Mouse (Mus musculus) gastrocnemius, postnatal 25 days (tissue): ENCODE measurements around the gene Ltbr. TPM values are rescaled to one million over a fixed set of nuclear protein-coding genes. Genes with fewer than 3 reads are reported as not detected.

ENCODE experiments used
- DNase-seq: peaks from one replicate; pipeline ENCODE4 v3.0.0; 2022
- total RNA-seq, 2 experiments: library from RNA; stranded (reverse); gene quantifications; 1 replicate in 1 of 2; 2 replicates in 1 of 2; pipeline ENCODE4 v1.2.3; 2021

Gene Ltbr
- total RNA-seq, 2 experiments from 2014 or later: 21.2 to 21.7 TPM

DNA sequence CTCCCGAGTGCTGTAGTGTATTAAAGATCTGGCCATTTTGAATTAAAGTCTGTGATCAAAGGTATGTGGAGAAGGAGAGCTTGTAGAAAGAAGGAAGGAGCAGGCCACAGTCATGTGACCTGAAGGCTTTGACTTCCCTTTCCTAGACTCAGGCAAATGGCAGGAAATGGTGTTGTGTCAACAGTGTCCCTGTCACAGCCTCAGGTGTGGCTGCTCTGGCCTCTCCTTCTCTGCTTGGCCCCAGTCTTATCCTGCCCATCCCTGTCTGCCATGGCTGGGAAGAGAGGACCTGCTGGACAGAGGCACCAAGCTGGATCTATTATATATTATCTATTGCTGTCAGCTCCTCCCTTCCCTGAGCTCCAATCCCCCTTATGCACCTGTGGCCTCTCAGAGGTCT is 31.9 kb upstream of the Ltbr start:
- DNase-seq: no peak

DNA sequence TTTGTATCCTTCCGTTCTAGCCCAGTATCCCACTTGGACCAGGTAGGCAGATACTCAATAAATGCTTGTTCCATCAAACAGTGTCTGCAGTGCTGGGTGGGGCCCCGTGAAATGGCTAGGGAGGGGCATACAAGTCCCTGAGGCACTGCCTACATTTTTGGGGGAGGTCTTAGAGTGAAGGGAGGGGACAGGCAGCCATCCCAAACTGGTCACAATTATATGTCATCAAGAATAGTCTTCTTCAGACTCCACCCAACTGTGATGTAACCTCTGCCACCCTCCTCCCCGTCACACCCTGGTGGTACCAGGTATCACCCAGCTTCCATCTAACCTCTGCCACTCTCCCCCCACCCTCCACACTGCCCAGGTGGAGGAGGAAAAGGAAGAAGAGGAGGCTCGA is 31.2 kb upstream of the Ltbr start:
- DNase-seq: no peak

DNA sequence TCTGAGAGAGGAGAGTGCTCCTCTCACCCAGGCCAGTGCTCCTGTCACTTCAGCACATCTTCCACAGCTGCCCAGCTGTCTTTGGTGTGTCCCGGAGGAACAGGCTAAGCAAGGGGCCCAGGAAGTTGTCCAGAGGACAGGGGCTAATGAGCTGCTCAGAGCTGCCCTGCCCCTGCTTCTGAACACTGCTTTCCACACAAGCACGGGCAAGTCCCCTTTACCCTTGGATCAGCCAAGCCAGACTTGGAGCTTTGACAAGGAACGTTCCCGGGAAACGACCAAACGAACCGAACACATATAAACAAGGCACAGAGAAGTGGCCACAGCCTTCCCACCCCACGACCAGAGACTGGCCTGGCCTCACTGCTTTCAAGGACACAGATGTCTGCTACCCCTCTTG is 30.4 kb upstream of the Ltbr start:
- DNase-seq: no peak

- no peak for DNase-seq
Observed at GRCm38 (mm10) chr6:125342198-125342597, 28.5 kb upstream of the Ltbr start.

DNA sequence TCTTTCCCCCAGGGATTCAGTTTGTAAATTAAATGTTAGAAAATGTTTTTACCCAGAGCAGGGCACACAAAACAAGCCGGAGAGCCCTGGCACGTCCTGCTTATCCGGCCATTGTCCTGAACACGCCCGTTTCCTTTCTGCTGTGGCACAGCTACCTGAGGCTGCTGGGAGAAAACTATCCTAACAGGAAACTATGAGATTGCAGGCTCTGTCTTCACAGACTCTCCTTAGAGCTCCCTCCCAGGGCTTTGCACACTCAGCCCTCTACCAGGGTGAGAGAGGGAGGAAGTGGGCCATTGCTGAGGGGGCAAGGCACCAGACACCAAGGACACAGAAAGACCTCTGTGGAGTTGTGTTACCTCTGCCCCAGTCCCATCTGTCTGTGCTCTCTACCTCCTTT is 26.6 kb upstream of the Ltbr start:
- DNase-seq: no peak

DNA sequence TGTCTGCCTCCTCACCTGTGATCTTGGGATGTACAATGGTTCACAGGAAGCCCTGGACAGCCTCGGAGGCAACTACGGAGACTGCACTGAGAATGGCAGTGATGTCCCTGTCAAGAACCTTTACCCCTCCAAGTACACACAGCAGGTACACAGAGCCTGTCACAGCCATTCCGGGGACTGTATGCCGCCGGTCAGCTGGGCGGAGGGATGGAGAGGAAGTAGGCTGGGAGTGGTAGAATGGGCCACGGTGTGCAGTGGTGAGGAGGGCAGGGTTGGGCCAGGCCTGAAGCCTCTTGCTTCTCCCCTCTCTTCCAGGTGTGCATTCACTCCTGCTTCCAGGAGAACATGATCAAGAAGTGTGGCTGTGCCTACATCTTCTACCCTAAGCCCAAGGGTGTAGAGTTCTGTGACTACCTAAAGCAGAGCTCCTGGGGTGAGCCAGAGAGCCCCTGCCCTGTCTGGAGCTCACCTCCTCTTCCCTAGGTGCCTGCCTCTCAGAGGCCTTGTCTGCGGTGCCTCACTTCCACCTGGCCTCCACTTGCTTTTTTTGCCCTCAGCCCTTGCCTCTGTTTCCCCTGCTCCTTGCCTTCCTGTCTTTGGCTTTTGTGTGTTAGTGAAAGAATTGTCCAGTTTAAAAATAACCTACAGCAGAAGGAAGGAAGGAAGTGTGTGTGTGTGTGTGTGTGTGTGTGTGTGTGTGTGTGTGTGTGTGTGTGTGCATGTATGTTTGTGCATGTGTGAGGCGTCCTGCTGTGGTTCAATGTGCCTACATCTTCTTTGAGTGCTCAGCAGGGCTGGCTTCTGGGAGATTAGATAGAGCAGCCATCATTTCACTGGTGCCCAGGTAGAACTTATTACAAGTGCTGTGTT is 25.3 kb upstream of the Ltbr start:
- DNase-seq: no peak

DNA sequence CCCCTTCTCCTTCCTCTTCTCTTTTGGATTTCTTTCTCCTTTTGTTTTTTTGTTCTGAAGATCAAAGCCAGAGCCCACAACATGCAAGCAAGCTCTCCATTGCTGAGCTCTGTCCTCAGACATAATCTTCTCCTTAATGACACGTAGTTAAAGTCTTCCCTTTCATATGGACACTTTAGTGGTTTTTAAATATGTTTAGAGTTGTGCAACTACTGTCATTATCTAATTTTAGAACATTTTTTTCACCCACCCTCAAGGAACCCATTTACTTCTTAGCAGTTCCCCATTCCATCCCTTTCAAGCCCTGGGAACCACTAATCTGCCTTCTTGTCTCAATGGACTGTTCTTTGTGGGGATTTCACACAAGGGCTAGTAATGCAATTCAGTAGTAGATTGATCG is 20.7 kb upstream of the Ltbr start:
- DNase-seq: no peak

GRCm38 (mm10) chr6:125333112-125333899 is 19.6 kb upstream of the Ltbr start:
- no peak for DNase-seq

DNA sequence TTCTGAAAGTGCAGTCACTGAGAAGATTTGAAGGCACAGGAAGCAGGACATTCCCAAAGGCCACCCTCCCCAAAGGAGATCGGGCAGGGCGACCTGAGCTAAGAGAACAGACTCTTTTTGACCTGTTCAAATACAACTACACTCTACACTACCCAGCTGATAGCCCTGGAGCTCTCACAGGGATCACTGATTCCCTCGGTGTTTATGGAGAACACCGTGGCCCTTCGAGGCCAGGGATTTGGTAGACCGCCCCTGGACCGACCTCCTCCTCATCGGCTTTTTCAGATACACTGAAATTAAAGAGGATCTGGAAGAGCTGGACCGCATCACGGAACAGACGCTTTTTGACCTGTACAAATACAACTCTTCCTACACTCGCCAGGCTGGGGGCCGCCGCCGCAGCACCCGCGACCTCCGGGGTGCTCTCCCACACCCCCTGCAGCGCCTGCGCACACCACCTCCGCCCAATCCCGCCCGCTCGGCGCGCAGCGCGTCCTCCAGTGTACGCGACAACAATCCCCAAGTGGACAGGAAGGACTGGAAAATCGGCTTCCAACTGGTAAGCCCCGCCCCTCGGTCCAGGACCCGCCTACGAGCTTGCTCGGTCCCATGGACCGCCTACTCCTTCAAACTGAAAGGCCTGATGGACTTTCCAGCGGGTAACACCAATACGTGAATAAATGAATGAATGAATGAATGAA is 17.1 kb upstream of the Ltbr start:
- DNase-seq: peak; percentile 89

- no peak for DNase-seq
Observed at GRCm38 (mm10) chr6:125328243-125328642, 14.6 kb upstream of the Ltbr start.

GRCm38 (mm10) chr6:125325337-125325736 is 11.7 kb upstream of the Ltbr start:
- no peak for DNase-seq

DNA sequence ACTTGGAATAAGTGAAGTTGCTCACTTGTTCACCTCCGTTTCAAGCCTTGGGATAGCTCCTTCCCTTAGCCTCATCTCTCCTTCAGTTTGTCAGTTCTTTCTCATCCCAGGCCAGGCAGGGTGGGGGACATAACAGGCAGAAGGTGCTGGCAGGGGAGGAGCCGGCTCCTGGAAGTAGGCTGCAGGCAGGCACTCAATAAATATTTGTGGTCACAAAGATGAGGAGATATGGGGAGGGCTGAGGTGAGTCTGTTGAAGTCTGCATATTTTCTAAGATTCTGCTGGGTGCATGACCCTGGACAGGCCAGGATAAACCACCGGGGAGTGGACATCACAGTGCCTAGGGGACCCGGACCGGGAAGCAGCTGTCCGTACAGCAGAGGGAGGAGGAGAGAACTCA is 9.9 kb upstream of the Ltbr start:
- DNase-seq: no peak

DNA sequence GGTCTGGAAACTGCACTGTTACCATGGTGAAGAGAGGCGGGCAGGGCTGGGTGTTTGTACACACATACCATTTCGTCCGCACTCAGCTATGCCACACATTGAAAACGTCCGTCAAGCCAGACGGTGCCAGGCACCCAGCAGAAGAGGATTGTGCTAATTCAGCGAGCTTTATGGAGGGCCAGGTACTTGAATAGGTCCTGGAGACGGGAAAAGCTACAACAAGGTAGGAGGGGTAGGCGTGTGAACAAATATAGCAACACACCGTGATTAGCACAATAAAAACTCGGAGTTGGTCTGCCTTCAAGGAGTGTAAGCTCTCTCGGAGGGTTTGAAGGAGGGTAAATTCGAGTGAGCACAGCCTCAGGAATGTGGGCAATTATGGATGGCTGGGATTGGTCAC is 9.1 kb upstream of the Ltbr start:
- no peak for DNase-seq

GRCm38 (mm10) chr6:125321114-125321855 is 7.6 kb upstream of the Ltbr start:
- no peak for DNase-seq

GRCm38 (mm10) chr6:125320323-125320722 is 6.6 kb upstream of the Ltbr start, which contains the start of gene Scnn1a:
Scnn1a (plus strand) TSS chr6:125320659.
- no peak for DNase-seq

DNA sequence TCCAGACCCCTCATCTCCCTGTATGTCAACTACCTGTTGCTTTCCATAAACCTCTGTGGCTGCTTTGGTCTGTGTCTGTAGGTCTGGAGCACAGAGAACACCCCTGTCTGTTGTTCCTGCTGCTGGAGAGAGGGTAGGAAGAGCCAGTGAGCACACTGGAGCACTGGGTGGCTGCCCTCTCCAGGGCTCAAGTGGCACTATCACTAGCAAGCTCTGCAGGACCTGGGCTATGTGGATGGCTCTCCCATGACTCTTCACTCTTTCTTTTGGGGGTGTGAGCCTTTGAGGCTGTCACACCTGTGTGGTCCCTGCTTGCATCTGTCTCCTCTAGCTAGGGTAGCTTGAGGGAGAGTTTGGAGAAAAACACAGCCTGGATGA is 6.2 kb upstream of the Ltbr start:
- no peak for DNase-seq

DNA sequence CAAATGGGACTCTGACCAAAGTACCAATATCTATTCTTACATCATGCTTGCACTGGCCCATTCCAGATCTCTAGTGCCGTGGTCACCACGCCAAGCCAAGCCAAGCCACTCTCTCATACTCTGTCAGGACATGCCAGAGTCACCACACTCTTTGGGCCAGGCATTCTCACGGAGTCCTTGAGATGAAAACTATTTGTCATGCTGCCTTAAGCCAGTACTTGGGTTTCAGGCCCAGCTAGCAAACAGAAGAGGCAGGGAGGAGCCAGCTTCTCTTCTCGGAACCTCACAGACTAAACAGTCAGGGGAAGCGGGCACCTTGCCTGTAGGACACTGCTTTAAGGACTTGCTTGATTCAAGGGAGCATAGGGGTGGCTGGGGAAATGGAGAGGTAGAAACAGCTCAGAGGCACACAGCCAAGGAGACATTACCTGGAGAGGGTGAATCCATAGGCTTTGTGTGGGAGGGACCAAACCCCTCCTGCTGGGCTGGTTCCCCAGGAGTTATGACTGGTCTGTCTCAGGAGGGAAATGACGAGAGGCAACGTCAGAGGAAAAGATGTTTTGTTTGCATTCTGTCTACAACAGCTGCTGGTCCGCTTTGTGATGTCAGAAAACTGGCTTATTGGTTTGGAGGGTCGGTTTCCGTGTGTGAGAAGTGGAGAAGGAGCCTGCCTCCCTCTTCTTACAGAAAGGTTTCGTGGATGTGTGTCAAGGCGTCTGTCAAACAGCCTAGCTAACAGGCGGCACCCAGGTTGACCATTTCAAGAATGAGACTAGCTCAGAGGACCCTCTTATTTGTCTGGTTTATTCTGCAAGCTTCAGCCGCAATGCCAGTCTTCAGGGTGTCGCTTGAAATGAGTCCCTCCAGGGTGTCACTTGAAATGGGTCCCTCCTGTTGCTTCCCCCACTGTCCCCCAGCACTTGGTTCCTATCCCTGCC is 5.6 kb upstream of the Ltbr start:
- no peak for DNase-seq

DNA sequence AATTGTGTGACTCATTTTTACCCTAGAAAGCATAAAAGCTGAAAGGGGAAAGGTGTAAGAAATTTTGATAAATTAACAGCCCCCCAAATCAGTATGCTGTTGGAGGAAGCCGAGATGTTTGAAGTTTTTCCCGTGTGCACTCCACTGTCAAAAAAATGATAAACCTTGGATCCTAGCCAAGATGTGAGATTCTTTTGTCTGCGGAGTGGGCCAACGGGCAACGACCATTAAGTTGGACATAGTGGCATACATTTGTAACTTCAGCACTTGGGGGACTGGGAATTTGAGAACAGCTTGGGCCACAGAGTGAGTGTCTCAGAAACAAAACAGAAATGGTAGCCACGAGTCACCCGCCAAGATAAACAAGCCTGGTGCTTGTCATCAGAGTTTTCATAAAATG is 3.4 kb upstream of the Ltbr start:
- no peak for DNase-seq

DNA sequence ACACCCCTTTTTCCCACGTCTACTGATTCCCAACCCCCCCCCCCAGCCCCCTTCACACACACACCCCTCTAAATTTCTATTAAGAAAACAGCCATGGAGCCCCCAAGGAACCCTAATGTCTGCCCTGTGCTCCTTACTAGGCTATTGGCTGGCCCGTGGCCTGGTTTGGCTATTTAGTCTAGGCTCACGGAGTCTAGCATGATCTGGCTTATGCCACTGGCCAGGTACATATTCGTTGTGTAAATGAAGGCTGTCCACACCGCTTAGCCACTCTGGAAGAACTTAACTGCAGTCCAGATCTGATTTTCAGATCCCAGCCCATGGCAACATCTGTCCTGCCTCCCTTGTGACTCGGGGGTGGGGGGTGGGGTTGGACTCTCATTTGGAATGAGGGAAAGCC is 1.1 kb upstream of the Ltbr start:
- DNase-seq: no peak

- DNase-seq: no peak
Observed at GRCm38 (mm10) chr6:125314231-125314563, 512 bp upstream of the Ltbr start.
